In genomic region chr9:22537767-22538373, GRCm38 (mm10) we compare ENCODE assay signal across 18 mouse cellular contexts.
"Had no signal": no experiment of that assay in that cellular context is flagged by ENCODE, and none has a peak within 500 bp of the region (broad histone marks: within the 10 kb centered on the region; RNA-seq: fewer than 3 reads in every experiment).

No protein-coding gene starts in this region.

- H3K27ac ChIP-seq: layer of hippocampus, adult 2 months; limb, embryonic 12.5 days; limb, embryonic 15.5 days; liver, embryonic 14.5 days; macrophage; stomach, embryonic 15.5 days had no signal

- H3K9ac ChIP-seq: limb, embryonic 12.5 days; limb, embryonic 15.5 days; liver, embryonic 14.5 days; liver, postnatal 0 days; lung, embryonic 14.5 days; stomach, embryonic 15.5 days had no signal

- H3K4me1 ChIP-seq: limb, embryonic 15.5 days; stomach, embryonic 15.5 days had no signal

- H3K9me3 ChIP-seq: limb, embryonic 12.5 days; limb, embryonic 15.5 days; stomach, embryonic 15.5 days had no signal

- DNase-seq: kidney, adult 18-20 months; kidney, adult 9 months; kidney, postnatal 14 days; kidney, postnatal 4 days; layer of hippocampus, adult 9-11 months; left cerebral cortex, postnatal 4 days; liver, postnatal 0 days; lung, embryonic 14.5 days; midbrain, embryonic 14.5 days; thymus, postnatal 36 days had no signal

- H3K27me3 ChIP-seq: limb, embryonic 15.5 days; stomach, embryonic 15.5 days had no signal

- H3K36me3 ChIP-seq: limb, embryonic 12.5 days; limb, embryonic 15.5 days; stomach, embryonic 15.5 days had no signal

- H3K4me2 ChIP-seq: limb, embryonic 12.5 days; limb, embryonic 15.5 days; liver, embryonic 11.5 days; lung, embryonic 14.5 days; stomach, embryonic 15.5 days had no signal

- ATAC-seq: liver, postnatal 0 days; lung, postnatal 0 days had no signal

- H3K4me3 ChIP-seq: layer of hippocampus, adult 2 months; limb, embryonic 12.5 days; limb, embryonic 15.5 days; stomach, embryonic 15.5 days had no signal
